Mouse (Mus musculus) myocyte (in vitro differentiated cells): ENCODE measurements at regions not wholly inside any gene's neighbourhood (a gene's known extent, or its start where the extent isn't known, plus 50 kb on each side); places are given as distances from the start of the nearest gene placed in this dataset.

Source experiments
- MYOG ChIP-seq, 3 experiments: IDR thresholded peaks; one replicate each; pipeline ENCODE4 v1.6.1; 2011; ENCODE audit warnings: control low read depth in 2 of 3, low read depth in 2 of 3, mild to moderate bottlenecking in 2 of 3; ENCODE audit not compliant: insufficient read length in 2 of 3, control insufficient read depth in 1 of 3, insufficient read depth in 1 of 3
- POLR2A ChIP-seq: IDR thresholded peaks from one replicate; pipeline ENCODE4 v1.6.1; 2011; ENCODE audit warnings: low read depth, mild to moderate bottlenecking, control low read depth, moderate library complexity; ENCODE audit not compliant: insufficient read length
- POLR2AphosphoS2 ChIP-seq: IDR thresholded peaks from one replicate; pipeline ENCODE4 v1.6.1; 2011; ENCODE audit warnings: low read depth, control low read depth; ENCODE audit not compliant: insufficient read length
- TCF12 ChIP-seq: IDR thresholded peaks from one replicate; pipeline ENCODE4 v1.6.1; 2011; ENCODE audit warnings: mild to moderate bottlenecking, control low read depth; ENCODE audit not compliant: poor library complexity, insufficient read depth, severe bottlenecking

- TF ChIP-seq MYOG (IDR thresholded peaks at IDR 0.05; ENCODE audit: control insufficient read depth in 1 of 3, insufficient read depth in 1 of 3, insufficient read length in 2 of 3, low read depth in 2 of 3): no peak
- TF ChIP-seq POLR2A: no peak
- TF ChIP-seq POLR2AphosphoS2: no peak
- no peak for TF ChIP-seq TCF12
These were observed 72.7 kb downstream of the Apip start for GRCm38 (mm10) chr2:103146132-103146531.
